Mouse (Mus musculus) macrophage (primary cell): ENCODE measurements around the gene Elk4. TPM values are rescaled to one million over a fixed set of nuclear protein-coding genes. Genes with fewer than 3 reads are reported as not detected.

Experiments used
- H3K27ac ChIP-seq: fragments of 350-480 bp; formaldehyde crosslinking; 2 replicates; pipeline ENCODE4 v1.9.0; 2021
- H3K36me3 ChIP-seq: fragments of 350-480 bp; formaldehyde crosslinking; 2 replicates; pipeline ENCODE4 v1.9.0; 2021; ENCODE audit errors: inconsistent target
- H3K4me3 ChIP-seq: fragments of 350-480 bp; formaldehyde crosslinking; 2 replicates; pipeline ENCODE4 v1.9.0; 2021; ENCODE audit errors: inconsistent target
- H3K79me2 ChIP-seq: fragments of 350-480 bp; formaldehyde crosslinking; 2 replicates; pipeline ENCODE4 v1.9.0; 2021; ENCODE audit errors: inconsistent target
- WGBS: methylation state at CpG from one replicate; pipeline ENCODE4 v1.1.7; 2026; ENCODE audit warnings: inconsistent platforms; ENCODE audit not compliant: missing documents; 5-methylcytosine and 5-hydroxymethylcytosine counted together
- polyA plus RNA-seq: library from polyadenylated mRNA; stranded (reverse); fragments of 250-400 nt; gene quantifications from 3 replicates; pipeline ENCODE4 v1.2.4, GENCODE M21; 2018; ENCODE audit warnings: inconsistent platforms

The Elk4 gene
- polyA plus RNA-seq, 1 experiment from 2014 or later: 25.3 TPM

DNA sequence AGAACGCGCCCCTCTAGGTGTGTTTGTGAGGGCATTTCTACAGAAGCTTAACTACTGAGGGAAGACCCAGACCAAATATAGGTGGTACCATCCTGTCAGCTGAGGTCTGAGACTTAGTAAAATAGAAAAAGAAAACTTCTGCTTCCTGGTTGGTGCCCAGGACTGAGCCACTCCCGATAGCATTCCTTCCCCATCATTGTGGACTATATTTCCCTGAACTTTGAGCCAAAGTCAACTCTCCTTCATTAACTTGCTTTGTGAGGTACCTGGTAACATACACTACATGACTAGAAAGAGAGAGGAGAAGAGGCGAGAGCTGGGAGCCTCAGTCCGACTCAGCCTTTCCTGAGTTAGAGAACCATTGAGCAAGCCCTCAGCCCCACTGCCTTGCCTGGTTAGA is 51.2 kb downstream of the Elk4 start:
- Histone ChIP-seq H3K27ac (no peak overlapping the region), H3K4me3 (no peak overlapping the region), H3K79me2 (no peaks in the 10 kb centered on the region), H3K36me3 (no peaks in the 10 kb centered on the region)
- 79% methylated on average over 5 of the region's 5 CpGs for WGBS

DNA sequence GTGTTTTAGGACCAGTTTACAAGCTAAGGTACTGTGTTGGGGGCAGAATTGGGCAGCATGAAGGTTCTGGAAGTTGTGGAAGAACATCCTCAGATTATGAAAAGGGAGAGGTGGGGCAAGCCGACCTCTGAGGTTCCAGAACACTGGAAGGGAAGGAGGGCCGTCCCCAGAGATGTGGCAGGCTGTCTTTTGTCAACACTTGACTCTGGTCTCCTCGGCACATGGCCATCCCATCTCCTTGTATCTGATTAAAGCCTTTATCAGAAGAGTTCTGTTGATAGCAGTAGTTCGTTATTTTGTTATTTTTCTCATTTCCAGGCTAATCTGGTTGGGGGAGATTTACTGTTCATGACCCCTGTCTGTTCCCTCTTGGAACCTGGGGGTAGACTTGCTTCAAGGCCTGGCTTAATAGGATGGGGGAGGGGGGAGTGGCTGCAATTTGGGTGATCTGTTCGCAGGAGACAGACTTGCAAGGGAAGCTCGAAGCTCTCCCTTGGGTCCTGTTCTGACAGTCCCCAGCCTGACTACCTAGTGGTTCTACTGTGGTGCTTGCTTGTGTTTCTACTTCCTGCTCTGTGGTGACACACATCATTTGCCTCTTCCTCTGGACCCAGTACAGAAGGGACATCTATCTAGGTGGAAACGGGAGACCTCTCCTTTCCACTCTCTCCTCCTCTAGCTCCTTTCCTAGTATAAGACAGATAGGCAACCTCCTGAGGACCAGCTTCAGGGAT is 52.8 kb downstream of the Elk4 start:
- Histone ChIP-seq H3K36me3 (no peaks in the 10 kb centered on the region), H3K27ac (no peak overlapping the region), H3K4me3 (no peak overlapping the region), H3K79me2 (no peaks in the 10 kb centered on the region)
- 63% methylated on average over 7 of the region's 7 CpGs for WGBS

DNA sequence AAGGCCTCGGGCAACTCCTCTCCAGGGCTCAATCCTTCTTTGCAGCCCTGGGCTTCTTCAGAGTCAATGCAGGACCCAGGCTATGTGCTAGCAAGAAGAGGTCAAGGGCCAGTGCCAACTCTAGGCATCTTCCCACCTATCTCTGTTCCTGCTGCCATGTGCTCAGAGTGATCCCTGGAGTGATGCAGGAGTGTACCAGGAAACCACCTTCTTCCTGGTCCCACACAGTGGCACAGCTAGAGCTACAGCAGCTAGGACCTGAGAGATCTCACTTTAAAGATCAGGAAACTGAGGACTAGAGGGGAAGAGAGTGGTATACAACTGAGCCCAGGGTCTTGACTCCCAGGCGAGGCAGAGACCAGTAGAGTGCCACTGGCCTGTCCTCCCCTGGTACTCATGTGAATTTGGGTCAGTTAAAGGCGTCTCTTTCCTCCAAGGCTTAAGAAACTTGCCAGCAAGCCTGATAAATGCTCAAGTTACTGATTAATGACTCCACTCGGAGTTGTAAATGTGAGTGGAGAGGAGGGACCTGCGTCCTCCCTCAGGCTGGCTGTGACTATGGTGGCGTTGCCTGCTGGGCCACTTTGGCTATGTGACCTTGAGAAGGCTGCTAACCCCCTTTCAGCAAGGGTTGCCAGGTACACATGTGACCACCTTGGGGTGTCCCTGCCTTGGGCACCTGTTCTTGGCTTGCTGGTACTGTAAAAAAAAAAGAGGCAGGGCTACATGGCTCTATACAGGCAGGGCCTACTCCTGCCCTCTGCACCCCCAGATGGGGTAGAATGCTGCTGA is 54.5 kb downstream of the Elk4 start:
- no peaks in the 10 kb centered on the region for H3K36me3 ChIP-seq
- H3K27ac ChIP-seq: no peak overlapping the region
- no peaks in the 10 kb centered on the region for H3K79me2 ChIP-seq
- no peak overlapping the region for H3K4me3 ChIP-seq
- 90% methylated on average over 6 of the region's 6 CpGs for WGBS

DNA sequence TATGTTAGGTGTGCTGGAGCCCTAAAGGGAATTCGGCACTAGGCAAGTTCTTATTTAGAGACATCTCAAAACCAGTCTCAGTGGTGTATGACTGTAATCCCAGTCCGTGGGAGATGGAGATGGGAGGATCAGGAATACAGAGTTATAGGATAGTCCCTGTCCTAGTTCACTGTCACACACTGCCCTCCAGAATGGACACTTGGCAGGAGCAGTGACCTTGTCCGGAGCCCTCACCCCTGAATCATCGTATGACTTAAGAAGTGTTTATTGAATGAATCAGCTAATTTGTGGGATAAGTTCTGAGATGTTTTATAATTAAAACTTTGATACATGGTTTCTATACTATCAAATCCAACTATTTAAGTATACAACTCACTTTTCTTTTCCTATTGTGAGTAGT is 55.7 kb downstream of the Elk4 start:
- no peak overlapping the region for H3K4me3 ChIP-seq
- WGBS: 82% methylated on average over 4 of the region's 4 CpGs
- no peak overlapping the region for H3K27ac ChIP-seq
- H3K36me3 ChIP-seq: no peaks in the 10 kb centered on the region
- H3K79me2 ChIP-seq: no peaks in the 10 kb centered on the region

GRCm38 (mm10) chr1:132065001-132065400 is 57.6 kb downstream of the Elk4 start:
- Histone ChIP-seq H3K4me3 (no peak overlapping the region), H3K79me2 (no peaks in the 10 kb centered on the region), H3K27ac (no peak overlapping the region), H3K36me3 (no peaks in the 10 kb centered on the region)
- WGBS: 67% methylated on average over 1 of the region's 1 CpGs

DNA sequence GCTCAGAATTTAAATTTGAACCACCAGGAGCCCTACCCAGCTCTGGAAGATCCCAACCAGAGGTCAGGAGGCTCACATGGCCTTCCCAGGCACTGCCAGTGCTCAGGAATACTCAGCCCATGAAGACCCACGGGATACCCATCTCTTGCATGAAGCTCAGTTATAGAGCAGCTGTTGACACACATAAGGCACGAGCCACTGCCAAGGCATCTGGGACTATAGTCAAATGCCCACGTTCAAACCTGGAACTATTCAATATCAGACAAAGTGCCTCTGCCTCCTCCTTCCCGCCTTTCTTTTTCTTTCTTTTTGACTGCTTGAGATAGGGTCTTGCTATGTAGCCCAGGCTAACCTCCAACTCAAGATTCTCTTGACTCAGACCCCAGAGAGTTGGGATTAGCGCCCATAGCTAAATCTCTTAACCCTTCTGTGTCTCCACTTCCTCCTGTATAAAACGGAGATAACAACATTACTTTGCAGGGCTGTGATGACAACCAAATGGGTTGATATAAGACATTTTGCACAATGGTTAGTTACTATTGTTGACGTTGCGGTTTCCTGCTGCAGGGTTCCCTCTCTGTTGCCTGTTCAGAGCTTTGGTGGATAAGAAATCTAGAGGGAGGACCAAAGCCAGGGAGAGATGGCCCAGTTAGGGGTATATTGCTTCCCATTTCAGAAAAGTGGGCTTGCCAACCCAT is 58.2 kb downstream of the Elk4 start:
- H3K36me3 ChIP-seq: no peaks in the 10 kb centered on the region
- WGBS: 81% methylated on average over 8 of the region's 8 CpGs
- H3K4me3 ChIP-seq: no peak overlapping the region
- H3K79me2 ChIP-seq: no peaks in the 10 kb centered on the region
- no peak overlapping the region for H3K27ac ChIP-seq

- Histone ChIP-seq H3K27ac (no peak within 1 kb of the TSS), H3K79me2 (no peaks in the 10 kb centered on the region), H3K4me3 (no peak within 1 kb of the TSS), H3K36me3 (no peaks in the 10 kb centered on the region)
- 5% methylated on average over 74 of the region's 80 CpGs for WGBS
Measured at GRCm38 (mm10) chr1:132067261-132068255, 60.2 kb downstream of the Elk4 start, which contains the start of gene Mfsd4a. Gene Mfsd4a, minus strand, starts transcription at chr1:132068062.

DNA sequence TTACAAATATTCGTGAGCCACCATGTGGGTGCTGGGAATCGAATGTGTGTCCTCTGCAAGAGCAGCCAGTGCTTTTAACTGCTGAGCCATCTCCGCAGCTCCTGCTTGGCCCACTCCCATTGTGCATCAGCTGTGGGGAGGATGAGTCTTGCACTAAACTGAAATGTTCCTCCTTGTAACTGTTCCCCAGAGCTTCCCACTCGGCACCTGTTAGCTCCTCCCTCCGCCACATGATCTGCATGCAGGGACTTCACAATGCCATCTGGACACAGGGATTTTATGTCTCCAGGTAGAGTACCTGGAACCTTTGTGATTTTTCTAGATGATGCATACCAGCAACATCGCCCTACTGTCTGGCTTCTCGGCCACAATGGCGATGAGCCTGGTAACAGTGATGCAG is 62.0 kb downstream of the Elk4 start:
- H3K79me2 ChIP-seq: no peaks in the 10 kb centered on the region
- WGBS: 92% methylated on average over 8 of the region's 8 CpGs
- no peak overlapping the region for H3K4me3 ChIP-seq
- no peak overlapping the region for H3K27ac ChIP-seq
- no peaks in the 10 kb centered on the region for H3K36me3 ChIP-seq

- Histone ChIP-seq H3K27ac (no peak overlapping the region), H3K4me3 (no peak overlapping the region), H3K79me2 (no peaks in the 10 kb centered on the region), H3K36me3 (no peaks in the 10 kb centered on the region)
- 97% methylated on average over 3 of the region's 3 CpGs for WGBS
Measured at GRCm38 (mm10) chr1:132070659-132071058, 63.3 kb downstream of the Elk4 start.

- 90% methylated on average over 10 of the region's 10 CpGs for WGBS
- Histone ChIP-seq H3K4me3 (no peak overlapping the region), H3K36me3 (no peaks in the 10 kb centered on the region), H3K27ac (no peak overlapping the region), H3K79me2 (no peaks in the 10 kb centered on the region)
Measured at GRCm38 (mm10) chr1:132075576-132075975, 68.2 kb downstream of the Elk4 start.

DNA sequence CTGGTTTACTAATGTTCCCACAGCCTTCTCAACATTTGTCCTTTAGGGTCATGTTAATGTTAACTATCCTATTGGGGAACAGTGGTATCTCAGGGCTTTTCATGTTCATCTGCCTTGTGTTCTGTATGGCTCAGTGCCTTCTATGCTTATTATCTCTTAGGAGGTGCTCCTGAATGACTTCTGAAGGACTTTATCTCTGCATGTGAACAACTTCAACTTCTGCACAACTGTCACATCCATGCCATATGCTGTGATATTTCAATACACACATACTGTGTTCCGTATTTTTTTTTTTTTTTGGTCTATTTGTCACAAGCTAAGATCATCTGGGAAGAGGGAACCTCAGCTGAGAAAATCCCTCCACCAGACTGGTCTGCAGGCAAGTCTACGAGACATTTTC is 71.0 kb downstream of the Elk4 start:
- 100% methylated on average over 2 of the region's 2 CpGs for WGBS
- no peak overlapping the region for H3K27ac ChIP-seq

More for the DNA sequence above, 71.0 kb downstream of the Elk4 start:
- H3K36me3 ChIP-seq: no peaks in the 10 kb centered on the region
- H3K79me2 ChIP-seq: no peaks in the 10 kb centered on the region
- no peak overlapping the region for H3K4me3 ChIP-seq
